Mouse (Mus musculus) liver, embryonic 16.5 days (tissue): Measurements from ENCODE around the gene Slc19a3. TPM values are rescaled to one million over a fixed set of nuclear protein-coding genes. Genes with fewer than 3 reads are reported as not detected.

ENCODE experiments used
- ATAC-seq: fragments of 200-750 bp; cut with Nextera tagmentation; 2 replicates; pipeline ENCODE4 v1.8.0; 2017; ENCODE audit warnings: low read depth, mild to moderate bottlenecking, moderate number of reproducible peaks, moderate library complexity
- H3K27ac ChIP-seq: fragments of 300-500 bp; sonication (generic); 2 replicates; pipeline ENCODE4 v1.5.1; 2014; ENCODE audit warnings: mild to moderate bottlenecking, low read length
- H3K27me3 ChIP-seq: fragments of 300-500 bp; sonication (generic); 2 replicates; pipeline ENCODE4 v1.6.1; 2014; ENCODE audit warnings: low read depth, low read length, mixed read lengths; ENCODE audit not compliant: control insufficient read depth, insufficient read depth
- H3K36me3 ChIP-seq: fragments of 300-500 bp; sonication (generic); 2 replicates; pipeline ENCODE4 v1.6.1; 2014; ENCODE audit warnings: mild to moderate bottlenecking; ENCODE audit not compliant: control insufficient read depth, insufficient read depth
- H3K4me1 ChIP-seq: fragments of 300-500 bp; sonication (generic); 2 replicates; pipeline ENCODE4 v1.6.1; 2014; ENCODE audit warnings: low read depth, low read length, mixed read lengths; ENCODE audit not compliant: control insufficient read depth
- H3K4me2 ChIP-seq: fragments of 300-500 bp; sonication (generic); 2 replicates; pipeline ENCODE4 v1.6.1; 2014; ENCODE audit warnings: low read depth, low read length, mixed read lengths
- H3K4me3 ChIP-seq: fragments of 300-500 bp; sonication (generic); 2 replicates; pipeline ENCODE4 v1.5.1; 2014; ENCODE audit warnings: low read depth, mild to moderate bottlenecking, low read length
- H3K9ac ChIP-seq: fragments of 300-500 bp; sonication (generic); 2 replicates; pipeline ENCODE4 v1.6.1; 2014; ENCODE audit warnings: low read depth, low read length
- H3K9me3 ChIP-seq: fragments of 300-500 bp; sonication (generic); replicated peaks from 2 replicates; pipeline ENCODE4 v1.6.1; 2016; ENCODE audit warnings: low read length; ENCODE audit not compliant: control insufficient read depth
- WGBS: fragments of 180-500 bp; shearing (Covaris S2); extraction: QIAGEN DNeasy Blood & Tissue Kit; methylation state at CpG from one replicate; pipeline ENCODE4 v1.1.7; 2014; ENCODE audit not compliant: insufficient replicate concordance; 5-methylcytosine and 5-hydroxymethylcytosine counted together
- polyA plus RNA-seq: library from polyadenylated mRNA; unstranded; fragments of >200 nt; fragmentation: Nextera tagmentation; extraction: Ambion mirVana; gene quantifications from 2 replicates; pipeline ENCODE4 v1.2.1, GENCODE M21; 2015

Gene Slc19a3
- polyA plus RNA-seq, 1 experiment from 2014 or later: 0.08 TPM

DNA sequence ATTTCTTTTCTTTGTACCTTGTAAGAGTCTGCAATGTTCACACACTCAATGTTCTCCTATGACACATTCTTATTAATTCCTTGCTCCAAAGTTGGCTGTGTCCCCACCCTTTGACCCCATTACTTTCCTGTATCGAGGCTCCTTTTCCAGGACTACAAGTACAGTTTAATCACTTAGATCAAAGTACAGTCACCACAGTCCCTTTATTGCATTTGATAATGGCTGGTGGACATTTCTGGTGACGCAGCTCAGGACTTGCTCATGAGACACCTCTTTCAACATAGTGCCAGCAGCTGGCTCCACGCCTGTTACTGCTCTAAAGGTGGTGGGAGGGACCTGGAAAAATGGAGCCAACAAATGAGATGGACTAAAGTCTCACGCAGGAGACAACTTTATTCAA, 47.2 kb downstream of the Slc19a3 start:
- Histone ChIP-seq H3K4me3 (no peak overlapping the region), H3K9me3 (no peaks in the 10 kb centered on the region), H3K4me2 (no peak overlapping the region), H3K27me3 (no peaks in the 10 kb centered on the region), H3K4me1 (no peaks in the 10 kb centered on the region), H3K9ac (no peak overlapping the region), H3K27ac (no peak overlapping the region), H3K36me3 (no peaks in the 10 kb centered on the region)
- 47% methylated on average over 4 of the region's 4 CpGs for WGBS
- ATAC-seq: no peak

DNA sequence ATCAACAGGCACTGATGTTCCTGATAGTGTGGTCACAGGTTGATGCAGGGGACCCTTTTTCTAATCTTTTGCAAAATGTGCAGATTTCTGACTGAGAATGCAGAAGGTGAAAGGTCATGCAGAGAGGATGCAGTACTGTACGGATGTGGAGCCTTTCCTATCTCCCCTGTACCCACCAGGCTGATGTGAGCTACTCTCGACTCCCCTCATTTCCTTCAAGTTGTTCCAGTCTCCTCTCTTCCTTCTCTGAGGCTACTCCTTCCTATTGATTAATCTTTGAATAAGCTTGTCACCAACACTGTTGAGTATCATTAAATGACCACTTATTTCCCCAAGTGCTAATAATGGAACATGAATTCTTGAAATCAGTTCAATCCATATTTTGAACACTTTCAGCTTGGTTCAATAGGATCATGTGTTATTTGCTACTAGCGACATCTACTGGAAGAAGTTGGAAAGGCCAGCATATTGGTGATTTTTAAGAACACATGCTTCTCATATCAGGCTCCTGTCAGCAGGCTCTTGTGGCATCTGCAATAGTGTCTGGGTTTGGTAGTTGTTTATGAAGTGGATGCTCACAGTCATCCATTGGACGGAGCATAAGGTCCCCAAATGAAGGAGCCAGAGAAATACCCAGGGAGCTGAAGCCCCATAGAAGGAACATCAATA, 50.6 kb downstream of the Slc19a3 start:
- Histone ChIP-seq H3K4me1 (no peaks in the 10 kb centered on the region), H3K4me2 (no peak overlapping the region), H3K27ac (no peak overlapping the region), H3K27me3 (no peaks in the 10 kb centered on the region), H3K36me3 (no peaks in the 10 kb centered on the region), H3K4me3 (no peak overlapping the region), H3K9me3 (peaks cover 4% of the 10 kb centered on the region; the same call in 1 of the 2 replicates), H3K9ac (no peak overlapping the region)
- no peak for ATAC-seq
- WGBS: 20% methylated on average over 4 of the region's 4 CpGs

DNA sequence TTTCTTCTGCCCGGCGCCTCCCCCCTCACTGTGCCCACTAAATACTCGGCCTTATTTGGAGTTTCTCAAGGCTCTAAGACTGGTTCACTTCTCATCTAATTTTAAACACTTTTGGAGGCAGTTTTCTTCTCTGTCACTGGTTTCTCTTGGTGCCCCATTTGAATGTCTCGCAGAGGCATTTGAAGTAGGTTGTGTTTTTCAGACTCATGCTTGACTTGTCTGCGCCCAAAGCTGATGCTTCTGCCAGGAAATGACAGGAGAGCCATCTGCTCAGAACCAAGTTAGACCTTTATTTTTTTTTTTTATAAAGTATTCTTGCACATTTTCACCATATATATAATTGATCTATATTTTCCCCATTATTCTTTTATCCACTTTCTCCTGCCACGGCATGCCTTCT, 51.5 kb downstream of the Slc19a3 start:
- no peak for ATAC-seq

DNA sequence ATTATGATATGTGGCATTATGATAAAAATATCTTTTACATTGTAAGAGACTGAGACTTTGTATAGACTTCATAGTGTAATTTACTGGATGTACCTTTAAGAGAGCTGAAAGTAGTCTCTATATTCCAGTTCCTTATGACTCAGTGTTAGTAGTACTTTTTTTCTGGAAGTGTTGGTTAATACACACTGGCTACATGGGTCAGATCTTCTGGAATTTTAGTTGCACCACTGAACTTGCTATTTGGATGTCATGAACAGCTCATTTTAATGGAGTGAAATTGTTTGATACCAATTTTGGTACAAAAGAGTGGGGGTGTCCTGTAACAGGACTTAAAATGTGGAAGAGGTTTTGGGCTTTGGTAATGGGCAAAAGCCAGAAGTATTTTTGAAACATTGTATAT, 60.4 kb downstream of the Slc19a3 start:
- no peaks in the 10 kb centered on the region for H3K27me3 ChIP-seq
- no peak overlapping the region for H3K27ac ChIP-seq
- no peaks in the 10 kb centered on the region for H3K9me3 ChIP-seq
- H3K36me3 ChIP-seq: no peaks in the 10 kb centered on the region
- H3K4me2 ChIP-seq: no peak overlapping the region
- H3K4me1 ChIP-seq: no peaks in the 10 kb centered on the region
- H3K9ac ChIP-seq: no peak overlapping the region
- no peak for ATAC-seq
- H3K4me3 ChIP-seq: no peak overlapping the region

More for the DNA sequence above, 51.5 kb downstream of the Slc19a3 start:
- Histone ChIP-seq H3K36me3 (no peaks in the 10 kb centered on the region), H3K9me3 (peaks cover 4% of the 10 kb centered on the region; the same call in 1 of the 2 replicates), H3K4me1 (no peaks in the 10 kb centered on the region), H3K27ac (no peak overlapping the region), H3K27me3 (no peaks in the 10 kb centered on the region), H3K4me2 (no peak overlapping the region), H3K4me3 (no peak overlapping the region), H3K9ac (no peak overlapping the region)
- 71% methylated on average over 6 of the region's 6 CpGs for WGBS

DNA sequence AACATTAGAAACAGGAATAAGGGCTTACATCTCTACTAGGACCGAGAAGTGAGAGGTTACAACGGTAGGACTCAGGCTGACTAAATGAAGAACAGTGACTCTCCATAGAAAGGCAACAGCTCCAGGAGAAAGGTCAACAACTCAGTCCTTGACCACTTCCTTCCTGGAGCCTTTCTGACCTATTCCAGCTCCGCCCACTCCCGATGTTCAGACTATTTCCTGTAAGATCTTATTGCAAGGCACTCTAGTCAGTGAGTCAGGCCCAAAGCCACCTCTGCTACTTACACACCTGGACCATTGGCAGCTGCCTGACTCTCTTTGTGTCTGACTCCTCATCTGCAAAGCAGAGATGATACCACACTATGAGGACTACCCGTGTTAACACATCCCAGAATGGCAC, 62.5 kb downstream of the Slc19a3 start:
- H3K4me3 ChIP-seq: no peak overlapping the region
- no peaks in the 10 kb centered on the region for H3K27me3 ChIP-seq
- no peaks in the 10 kb centered on the region for H3K36me3 ChIP-seq
- no peak overlapping the region for H3K4me2 ChIP-seq
- WGBS: 26% methylated on average over 5 of the region's 5 CpGs
- no peak overlapping the region for H3K9ac ChIP-seq
- no peak for ATAC-seq
- H3K4me1 ChIP-seq: no peaks in the 10 kb centered on the region
- H3K27ac ChIP-seq: no peak overlapping the region
- H3K9me3 ChIP-seq: no peaks in the 10 kb centered on the region

DNA sequence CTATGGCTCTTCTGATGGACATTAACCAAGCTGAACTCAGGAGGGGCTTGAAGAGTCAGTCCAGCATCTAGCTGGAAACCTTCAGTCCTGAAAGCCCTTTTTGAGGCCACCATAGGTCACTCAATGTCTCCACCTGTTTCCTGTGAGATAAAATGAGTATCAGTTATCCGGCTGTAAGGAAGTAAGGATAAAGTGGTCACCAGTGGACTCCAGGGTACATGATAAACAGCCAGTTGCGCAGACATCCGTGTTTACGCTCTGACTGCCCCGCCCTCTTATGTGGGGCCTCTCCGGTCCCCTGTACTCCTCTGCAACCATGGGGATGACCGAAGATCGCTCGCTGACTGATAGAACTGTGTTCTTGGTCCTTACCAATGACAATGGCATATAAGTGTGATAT, 63.9 kb downstream of the Slc19a3 start:
- H3K27ac ChIP-seq: no peak overlapping the region
- H3K9me3 ChIP-seq: no peaks in the 10 kb centered on the region
- 26% methylated on average over 9 of the region's 9 CpGs for WGBS
- ATAC-seq: peak; percentile 68
- H3K4me2 ChIP-seq: no peak overlapping the region
- H3K4me1 ChIP-seq: no peaks in the 10 kb centered on the region
- H3K36me3 ChIP-seq: no peaks in the 10 kb centered on the region
- H3K9ac ChIP-seq: no peak overlapping the region
- no peak overlapping the region for H3K4me3 ChIP-seq
- no peaks in the 10 kb centered on the region for H3K27me3 ChIP-seq

DNA sequence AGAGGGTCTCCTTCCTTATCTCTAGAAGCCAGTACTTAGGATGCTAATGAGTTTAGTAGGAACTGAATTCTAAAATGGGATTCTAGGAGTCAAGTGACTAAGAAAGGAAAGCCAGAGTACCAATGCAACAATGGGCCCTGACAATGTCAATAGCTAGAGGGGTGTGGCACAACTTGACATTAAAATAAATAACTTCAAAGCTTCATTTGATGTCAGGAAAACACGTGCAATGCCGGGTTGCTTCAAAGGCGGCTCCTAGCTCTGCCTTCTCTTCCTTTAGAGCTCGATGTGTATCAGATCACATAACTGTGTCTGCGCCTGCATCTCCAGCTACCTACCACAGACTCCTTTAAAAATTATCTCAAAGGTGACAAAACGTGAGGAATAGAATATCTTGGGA, 64.3 kb downstream of the Slc19a3 start:
- no peaks in the 10 kb centered on the region for H3K4me1 ChIP-seq
- WGBS: 27% methylated on average over 6 of the region's 6 CpGs
- no peaks in the 10 kb centered on the region for H3K36me3 ChIP-seq
- no peak overlapping the region for H3K4me3 ChIP-seq
- no peak overlapping the region for H3K27ac ChIP-seq
- H3K4me2 ChIP-seq: no peak overlapping the region
- no peaks in the 10 kb centered on the region for H3K27me3 ChIP-seq
- H3K9me3 ChIP-seq: no peaks in the 10 kb centered on the region
- no peak overlapping the region for H3K9ac ChIP-seq
- no peak for ATAC-seq

DNA sequence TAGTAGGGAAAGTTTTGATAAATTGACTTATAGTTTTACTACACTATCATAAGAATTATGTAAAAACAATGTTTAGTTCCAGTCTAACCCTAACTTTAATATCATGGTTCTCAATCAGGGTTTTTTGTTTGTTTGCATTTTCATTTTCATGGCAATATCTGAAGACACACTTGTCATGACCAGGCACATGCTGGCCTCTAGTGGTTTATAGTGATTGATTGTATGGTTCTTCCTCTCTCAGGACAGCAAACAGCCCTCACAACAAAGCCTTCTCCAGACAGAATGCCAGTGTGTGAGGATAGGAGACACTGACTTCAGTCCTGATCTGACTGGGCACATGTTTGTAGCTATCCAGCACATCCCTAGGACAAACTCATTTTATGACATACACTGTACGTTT, 65.0 kb downstream of the Slc19a3 start:
- H3K27ac ChIP-seq: no peak overlapping the region
- no peak overlapping the region for H3K4me2 ChIP-seq
- no peaks in the 10 kb centered on the region for H3K4me1 ChIP-seq
- H3K4me3 ChIP-seq: no peak overlapping the region
- H3K36me3 ChIP-seq: no peaks in the 10 kb centered on the region
- H3K9me3 ChIP-seq: no peaks in the 10 kb centered on the region
- no peaks in the 10 kb centered on the region for H3K27me3 ChIP-seq
- ATAC-seq: no peak
- H3K9ac ChIP-seq: no peak overlapping the region
- 45% methylated on average over 1 of the region's 1 CpGs for WGBS

DNA sequence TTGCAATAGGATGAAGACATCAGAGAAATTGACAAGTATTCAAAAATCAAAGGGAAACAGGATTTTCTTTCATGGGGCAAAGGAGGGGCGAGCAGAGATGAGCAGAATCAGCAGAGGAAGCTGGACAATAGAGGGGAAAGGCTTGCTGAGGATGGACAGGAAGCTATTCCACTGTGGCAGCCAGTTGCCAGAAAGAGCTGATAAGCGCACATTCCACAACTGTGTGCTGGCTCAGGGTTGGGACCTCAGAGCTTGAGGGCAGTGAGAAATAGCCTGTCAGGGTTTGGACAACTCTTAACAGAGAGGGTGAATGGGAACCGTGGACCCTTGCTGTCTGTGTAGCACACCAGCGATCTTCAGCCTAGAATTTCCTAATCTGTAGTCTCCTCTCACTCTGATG, 66.2 kb downstream of the Slc19a3 start:
- H3K9ac ChIP-seq: no peak overlapping the region
- H3K4me2 ChIP-seq: no peak overlapping the region
- 21% methylated on average over 4 of the region's 4 CpGs for WGBS
- H3K36me3 ChIP-seq: no peaks in the 10 kb centered on the region
- H3K4me3 ChIP-seq: no peak overlapping the region
- no peaks in the 10 kb centered on the region for H3K27me3 ChIP-seq
- no peaks in the 10 kb centered on the region for H3K4me1 ChIP-seq
- H3K9me3 ChIP-seq: no peaks in the 10 kb centered on the region
- ATAC-seq: peak; percentile 60
- no peak overlapping the region for H3K27ac ChIP-seq
